In the genomic region with DNA sequence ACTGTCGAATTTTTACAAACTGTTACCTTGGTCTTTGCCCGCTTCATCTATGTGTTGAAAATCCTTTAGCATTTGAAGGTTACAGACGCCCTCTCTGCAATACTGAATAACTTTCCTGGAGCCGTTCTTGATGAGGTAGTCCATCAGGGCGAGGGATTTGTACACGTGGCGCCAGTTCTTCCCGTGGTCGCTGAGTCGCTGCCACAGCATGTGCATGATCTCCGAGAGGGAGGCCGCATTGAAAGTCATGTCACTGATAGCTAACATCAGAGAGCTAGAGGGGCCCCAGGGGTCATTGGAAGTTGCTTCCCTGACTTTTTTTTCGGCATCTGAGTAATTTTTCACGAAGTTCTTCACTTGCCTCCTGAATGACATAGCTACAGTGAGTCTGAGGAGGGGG, we compare ENCODE assay signal across 27 mouse cellular contexts. TPM values are rescaled to one million over a fixed set of nuclear protein-coding genes. Genes with fewer than 3 reads are reported as not detected.
DNase-seq lines count a peak whose midpoint lies in the region; ATAC-seq and TF ChIP-seq lines count a peak whose summit lies in the region.
"Had no signal": no experiment of that assay in that cellular context is flagged by ENCODE, and none has a peak within 500 bp of the region (broad histone marks: within the 10 kb centered on the region; RNA-seq: fewer than 3 reads in every experiment).

No protein-coding gene starts in this region.

- H3K36me3 ChIP-seq in thymus, adult 2 months (ENCODE audit: control insufficient read depth, insufficient read depth, low read length): no peaks in the 10 kb centered on the region
- no peaks in the 10 kb centered on the region for H3K36me3 ChIP-seq in hindbrain, embryonic 13.5 days
- H3K36me3 ChIP-seq: embryonic facial prominence, embryonic 12.5 days; kidney, embryonic 15.5 days; limb, embryonic 13.5 days; liver, embryonic 13.5 days; lung, embryonic 15.5 days; neural tube, embryonic 15.5 days had no signal

- H3K4me3 ChIP-seq in thymus, adult 2 months (ENCODE audit: control insufficient read depth, insufficient read depth, low read length): no peak overlapping the region
- H3K4me3 ChIP-seq in hindbrain, embryonic 13.5 days: no peak overlapping the region
- H3K4me3 ChIP-seq: embryonic facial prominence, embryonic 12.5 days; heart, adult 2 months; kidney, embryonic 15.5 days; limb, embryonic 13.5 days; liver, embryonic 13.5 days; lung, embryonic 15.5 days; neural tube, embryonic 15.5 days had no signal

- no peak overlapping the region for H3K27ac ChIP-seq in thymus, adult 2 months (ENCODE audit: control insufficient read depth, insufficient read depth, low read length)
- H3K27ac ChIP-seq in hindbrain, embryonic 13.5 days: no peak overlapping the region
- H3K27ac ChIP-seq: embryonic facial prominence, embryonic 12.5 days; heart, adult 2 months; kidney, embryonic 15.5 days; limb, embryonic 13.5 days; liver, embryonic 13.5 days; lung, embryonic 15.5 days; neural tube, embryonic 15.5 days had no signal

- H3K4me1 ChIP-seq in thymus, adult 2 months (replicated peaks; ENCODE audit: control insufficient read depth, insufficient read depth, low read length): peaks cover 29% of the 10 kb centered on the region
- no peaks in the 10 kb centered on the region for H3K4me1 ChIP-seq in hindbrain, embryonic 13.5 days (replicated peaks)
- H3K4me1 ChIP-seq: limb, embryonic 13.5 days; neural tube, embryonic 15.5 days had no signal

- no peak for ATAC-seq in hindbrain, embryonic 13.5 days (ENCODE audit: low FRiP score)
- ATAC-seq: forebrain, embryonic 14.5 days; hindbrain, embryonic 16.5 days; intestine, postnatal 0 days; Patski had no signal

- H3K9me3 ChIP-seq in hindbrain, embryonic 13.5 days: no peaks in the 10 kb centered on the region
- H3K9me3 ChIP-seq: embryonic facial prominence, embryonic 12.5 days; kidney, embryonic 15.5 days; limb, embryonic 13.5 days; liver, embryonic 13.5 days; lung, embryonic 15.5 days; neural tube, embryonic 15.5 days had no signal

- WGBS in thymus, adult 2 months: 18% methylated on average over 14 of the region's 14 CpGs
- 65% methylated on average over 14 of the region's 14 CpGs for WGBS in hindbrain, embryonic 13.5 days

- TF ChIP-seq POLR2A in thymus, adult 2 months (IDR thresholded peaks at IDR 0.05; ENCODE audit: control insufficient read depth, extremely low read depth, insufficient read depth, low read length, poor library complexity): no peak

- no peak overlapping the region for H3K4me2 ChIP-seq in hindbrain, embryonic 13.5 days
- H3K4me2 ChIP-seq: embryonic facial prominence, embryonic 12.5 days; kidney, embryonic 15.5 days; limb, embryonic 13.5 days; liver, embryonic 13.5 days; lung, embryonic 15.5 days; neural tube, embryonic 15.5 days had no signal

- no peak for TF ChIP-seq CTCF in thymus, adult 2 months (IDR thresholded peaks at IDR 0.05; ENCODE audit: borderline replicate concordance, control insufficient read depth, extremely low read depth, insufficient read depth, low read length, poor library complexity)

- no peak overlapping the region for H3K9ac ChIP-seq in hindbrain, embryonic 13.5 days
- H3K9ac ChIP-seq: embryonic facial prominence, embryonic 12.5 days; kidney, embryonic 15.5 days; limb, embryonic 13.5 days; liver, embryonic 13.5 days; lung, embryonic 15.5 days; neural tube, embryonic 15.5 days had no signal

- H3K27me3 ChIP-seq in thymus, adult 2 months (ENCODE audit: control insufficient read depth, insufficient read depth, low read length): no peaks in the 10 kb centered on the region
- H3K27me3 ChIP-seq in hindbrain, embryonic 13.5 days: no peaks in the 10 kb centered on the region
- H3K27me3 ChIP-seq: embryonic facial prominence, embryonic 12.5 days; limb, embryonic 13.5 days; neural tube, embryonic 15.5 days; Patski had no signal

- peak; percentile 71 for DNase-seq in heart, adult 11 months
- no peak for DNase-seq in heart, adult 8-10 months (ENCODE audit: low spot score)
- DNase-seq in thymus, adult 2 months: peak; percentile 36
- DNase-seq in thymus, postnatal 10 days (ENCODE audit: low spot score in 2 of 2): no peak
- DNase-seq in T-cell, adult 2 months (ENCODE audit: low spot score): peak; percentile 31
- no peak for DNase-seq in left cerebral cortex, adult 11 months (ENCODE audit: low spot score)
- DNase-seq: cerebellum, adult 2 months; cerebellum, postnatal 36 days; gastrocnemius, postnatal 10 days; heart, adult 2 months; heart, postnatal 4 days; liver, embryonic 13.5 days; midbrain, embryonic 14.5 days; right cerebral cortex, postnatal 14 days; spleen, adult 18-20 months had no signal

RNA-seq across cellular contexts. Expression of a gene that starts 5.0 kb away (rescaled TPM):
- total RNA-seq in heart, adult 8-10 months (2022): not detected
- 0.09 TPM in 2 replicates for polyA plus RNA-seq in thymus, adult 2 months (2012; rRNA removed)
- polyA plus RNA-seq in hindbrain, embryonic 13.5 days (2015; fragmentation: Nextera tagmentation; extraction: Ambion mirVana): not detected in 2 replicates
- total RNA-seq: gastrocnemius, postnatal 10 days; heart, adult 2 months; heart, postnatal 4 days; layer of hippocampus, postnatal 10 days had no signal
- polyA plus RNA-seq: cerebellum, adult 2 months; embryonic facial prominence, embryonic 12.5 days; forebrain, embryonic 14.5 days; heart, adult 2 months; hindbrain, embryonic 16.5 days; intestine, postnatal 0 days; kidney, embryonic 15.5 days; large intestine, adult 2 months; limb, embryonic 13.5 days; liver, embryonic 13.5 days; lung, embryonic 15.5 days; midbrain, embryonic 14.5 days; neural tube, embryonic 15.5 days; Patski had no signal

RNA-seq across cellular contexts. Expression of a gene that starts 12.4 kb away (rescaled TPM):
- total RNA-seq in heart, adult 8-10 months (2022): 1 to 10 TPM in 2 of 4 experiments, under 1 TPM in 2; 0.41 to 1.2 (median 0.78) TPM
- polyA plus RNA-seq in thymus, adult 2 months (2012; rRNA removed): 139 and 162 TPM in 2 replicates
- 0.97 and 1.3 TPM in 2 replicates for polyA plus RNA-seq in hindbrain, embryonic 13.5 days (2015; fragmentation: Nextera tagmentation; extraction: Ambion mirVana)
- polyA plus RNA-seq: Patski had no signal

Comparison
In these comparisons a context has a peak if more than half of its experiments do, and no peak if none do; other contexts are left out.
1. DNase-seq: peak in heart, adult 11 months (single experiment), thymus, adult 2 months (single experiment) and T-cell, adult 2 months (single experiment); none in heart, adult 8-10 months (single experiment), thymus, postnatal 10 days (0 of 2) and left cerebral cortex, adult 11 months (single experiment).
2. RNA of a gene that starts 12.4 kb away (polyA plus RNA-seq): 139 to 162 TPM in thymus, adult 2 months; 0.97 to 1.3 TPM in hindbrain, embryonic 13.5 days; every median in the first group is over 10 times any median in the second.